Mouse (Mus musculus): Measurements from ENCODE around the gene Olfr1510. TPM values are rescaled to one million over a fixed set of nuclear protein-coding genes. Genes with fewer than 3 reads are reported as not detected.

Olfr1510 gene
- polyA plus RNA-seq, 1 experiment from 2014 or later = not detected

DNA sequence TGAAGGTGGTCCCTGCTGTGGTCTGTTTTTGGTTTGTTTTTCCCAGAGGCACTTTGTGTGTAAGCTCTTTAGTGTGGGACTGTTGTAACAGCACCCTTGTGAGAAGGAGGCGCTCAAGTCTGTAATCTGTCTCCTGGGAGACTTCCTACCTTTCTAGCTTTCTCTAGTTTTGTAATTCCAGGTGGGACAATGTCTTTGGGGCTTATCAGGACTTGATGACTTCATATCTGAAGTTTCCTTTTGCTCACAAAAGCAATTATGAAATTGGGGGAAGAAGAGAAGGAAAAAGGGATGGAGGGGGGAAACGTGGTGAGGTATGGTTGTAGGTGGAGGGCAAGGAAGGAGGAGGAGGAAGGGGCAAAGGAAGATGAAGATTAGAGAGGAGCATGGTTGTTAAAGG, 35.1 kb downstream of the Olfr1510 start, which contains the start of gene Olfr1512:
Gene Olfr1512, minus strand, starts transcription at position 101 of the 400 bp plus-strand sequence.
- Histone ChIP-seq H3K27me3 (replicated peaks; ENCODE audit: control insufficient read depth, insufficient read depth, low read length) (no peaks in the 10 kb centered on the region), H3K4me2 (ENCODE audit: low read length) (no peak within 1 kb of the TSS), H3K27ac (ENCODE audit: low read depth) (no peak within 1 kb of the TSS), H3K9ac (ENCODE audit: low read length) (no peak within 1 kb of the TSS), H3K4me1 (replicated peaks; ENCODE audit: control insufficient read depth, insufficient read depth, low read length) (no peaks in the 10 kb centered on the region), H3K9me3 (ENCODE audit: control insufficient read depth, low read length) (no peaks in the 10 kb centered on the region), H3K4me3 (ENCODE audit: low read depth, low read length) (no peak within 1 kb of the TSS), H3K36me3 (ENCODE audit: control insufficient read depth, insufficient read depth, low read length) (no peaks in the 10 kb centered on the region)
- DNase-seq (ENCODE audit: low spot score) (no peak), ATAC-seq (replicated peaks; ENCODE audit: low FRiP score, low TSS enrichment, low read depth) (no peak)
- WGBS = 81% methylated on average over 2 of the region's 2 CpGs

DNA sequence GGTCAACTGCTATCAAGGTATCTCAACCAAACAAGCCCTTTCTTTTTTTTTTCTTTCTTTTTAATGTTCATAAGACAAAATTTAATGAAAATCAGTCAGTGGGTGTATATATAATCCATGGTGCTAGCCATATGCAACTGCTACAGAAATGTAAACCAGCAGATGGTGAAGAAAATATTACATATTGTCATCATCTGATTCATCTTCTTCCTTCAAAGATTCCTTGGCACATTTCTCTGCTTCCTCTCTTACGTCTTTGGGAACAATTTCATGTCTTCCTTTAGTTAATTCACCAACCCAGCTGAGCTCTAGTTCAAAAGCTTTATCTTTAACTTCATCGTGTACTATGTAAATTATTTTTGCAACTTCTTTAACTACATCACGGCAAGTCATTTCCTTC, 45.4 kb downstream of the Olfr1510 start:
- H3K4me2 ChIP-seq (ENCODE audit: low read length) = no peak overlapping the region
- H3K9ac ChIP-seq (ENCODE audit: low read length) = no peak overlapping the region
- DNase-seq (ENCODE audit: low spot score) (no peak), ATAC-seq (replicated peaks; ENCODE audit: low FRiP score, low TSS enrichment, low read depth) (no peak)
- no peaks in the 10 kb centered on the region for H3K36me3 ChIP-seq (ENCODE audit: control insufficient read depth, insufficient read depth, low read length)
- no peaks in the 10 kb centered on the region for H3K4me1 ChIP-seq (replicated peaks; ENCODE audit: control insufficient read depth, insufficient read depth, low read length)
- no peak overlapping the region for H3K27ac ChIP-seq (ENCODE audit: low read depth)
- H3K9me3 ChIP-seq (ENCODE audit: control insufficient read depth, low read length) = no peaks in the 10 kb centered on the region
- WGBS = 86% methylated on average over 3 of the region's 3 CpGs
- no peaks in the 10 kb centered on the region for H3K27me3 ChIP-seq (replicated peaks; ENCODE audit: control insufficient read depth, insufficient read depth, low read length)
- no peak overlapping the region for H3K4me3 ChIP-seq (ENCODE audit: low read depth, low read length)

Other genes starting within 250 kb of the Olfr1510 start
- gene Supt16, start 217.0 kb downstream of the Olfr1510 start, polyA plus RNA-seq (2014; fragmentation: Nextera tagmentation; extraction: Ambion mirVana) = 68.9 and 73.5 TPM in 2 replicates
- gene Chd8, start 156.6 kb downstream of the Olfr1510 start, polyA plus RNA-seq (2014; fragmentation: Nextera tagmentation; extraction: Ambion mirVana) = 47.4 and 50.6 TPM in 2 replicates
- gene Tox4, start 135.2 kb downstream of the Olfr1510 start, polyA plus RNA-seq (2014; fragmentation: Nextera tagmentation; extraction: Ambion mirVana) = 34.3 and 44.9 TPM in 2 replicates
- gene Rab2b, start 134.8 kb downstream of the Olfr1510 start, polyA plus RNA-seq (2014; fragmentation: Nextera tagmentation; extraction: Ambion mirVana) = 21.0 and 22.1 TPM in 2 replicates
- gene Mettl3, start 109.2 kb downstream of the Olfr1510 start, polyA plus RNA-seq (2014; fragmentation: Nextera tagmentation; extraction: Ambion mirVana) = 37.0 and 43.5 TPM in 2 replicates
- gene Sall2, start 85.6 kb downstream of the Olfr1510 start, polyA plus RNA-seq (2014; fragmentation: Nextera tagmentation; extraction: Ambion mirVana) = 15.2 and 16.2 TPM in 2 replicates
- gene Olfr1513, start 58.0 kb downstream of the Olfr1510 start, polyA plus RNA-seq (2014; fragmentation: Nextera tagmentation; extraction: Ambion mirVana) = not detected in 2 replicates
- not detected in 2 replicates for gene Olfr1512, start 35.2 kb downstream of the Olfr1510 start, polyA plus RNA-seq (2014; fragmentation: Nextera tagmentation; extraction: Ambion mirVana)
- not detected in 2 replicates for gene Olfr1511, start 17.0 kb downstream of the Olfr1510 start, polyA plus RNA-seq (2014; fragmentation: Nextera tagmentation; extraction: Ambion mirVana)
- not detected in 2 replicates for gene Olfr1509, start 28.6 kb upstream of the Olfr1510 start, polyA plus RNA-seq (2014; fragmentation: Nextera tagmentation; extraction: Ambion mirVana)
- not detected in 2 replicates for gene Olfr1508, start 53.1 kb upstream of the Olfr1510 start, polyA plus RNA-seq (2014; fragmentation: Nextera tagmentation; extraction: Ambion mirVana)
- gene Olfr1507, start 81.4 kb upstream of the Olfr1510 start, polyA plus RNA-seq (2014; fragmentation: Nextera tagmentation; extraction: Ambion mirVana) = not detected in 2 replicates

Measured in intestine, embryonic 14.5 days (tissue).